Mouse (Mus musculus) intestine, postnatal 0 days (tissue): ENCODE measurements around the gene Snrpa1. TPM values are rescaled to one million over a fixed set of nuclear protein-coding genes. Genes with fewer than 3 reads are reported as not detected.

Experiments
- ATAC-seq: fragments of 200-750 bp; cut with Nextera tagmentation; 2 replicates; pipeline ENCODE4 v1.8.0; 2017; ENCODE audit warnings: mild to moderate bottlenecking, moderate TSS enrichment, moderate library complexity
- H3K27ac ChIP-seq: fragments of 300-500 bp; sonication (generic); 2 replicates; pipeline ENCODE4 v1.5.1; 2014; ENCODE audit warnings: mild to moderate bottlenecking, low read depth, low read length, moderate library complexity
- H3K27me3 ChIP-seq: fragments of 300-500 bp; sonication (generic); replicated peaks from 2 replicates; pipeline ENCODE4 v1.6.1; 2014; ENCODE audit warnings: low read length, mixed read lengths; ENCODE audit not compliant: control insufficient read depth, insufficient read depth
- H3K36me3 ChIP-seq: fragments of 300-500 bp; sonication (generic); 2 replicates; pipeline ENCODE4 v1.6.1; 2014; ENCODE audit warnings: mild to moderate bottlenecking, moderate library complexity; ENCODE audit not compliant: control insufficient read depth, insufficient read depth
- H3K4me1 ChIP-seq: fragments of 300-500 bp; sonication (generic); replicated peaks from 2 replicates; pipeline ENCODE4 v1.6.1; 2014; ENCODE audit warnings: antibody characterized with exemption, low read length, mixed read lengths; ENCODE audit not compliant: control insufficient read depth, insufficient read depth
- H3K4me2 ChIP-seq: fragments of 300-500 bp; sonication (generic); replicated peaks from 2 replicates; pipeline ENCODE4 v1.6.1; 2014; ENCODE audit warnings: low read depth, mild to moderate bottlenecking, moderate library complexity
- H3K4me3 ChIP-seq: fragments of 300-500 bp; sonication (generic); 2 replicates; pipeline ENCODE4 v1.5.1; 2014; ENCODE audit warnings: low read depth, low read length
- H3K9ac ChIP-seq: fragments of 300-500 bp; sonication (generic); 2 replicates; pipeline ENCODE4 v1.6.1; 2014; ENCODE audit warnings: mild to moderate bottlenecking, low read depth, low read length
- H3K9me3 ChIP-seq: fragments of 300-500 bp; sonication (generic); 2 replicates; pipeline ENCODE4 v1.6.1; 2016; ENCODE audit warnings: mixed run types; ENCODE audit not compliant: control insufficient read depth
- CTCF ChIP-seq: sonication (generic); IDR thresholded peaks from 2 replicates; pipeline ENCODE4 v1.5.1; 2016; ENCODE audit warnings: low read depth, mild to moderate bottlenecking, control low read depth, antibody characterized with exemption, moderate library complexity
- WGBS: fragments of 180-500 bp; shearing (Covaris S2); extraction: QIAGEN DNeasy Blood & Tissue Kit; methylation state at CpG from one replicate; pipeline ENCODE4 v1.1.7; 2014; 5-methylcytosine and 5-hydroxymethylcytosine counted together
- polyA plus RNA-seq: library from polyadenylated mRNA; unstranded; fragments of >200 nt; fragmentation: Nextera tagmentation; extraction: Ambion mirVana; gene quantifications from 2 replicates; pipeline ENCODE4 v1.2.1, GENCODE M21; 2015

Snrpa1 gene
- polyA plus RNA-seq, 1 experiment from 2014 or later, result 66.1 TPM

GRCm38 (mm10) chr7:66109855-66110635 is 51.2 kb downstream of the Snrpa1 start:
- WGBS, result under 1% methylated on average over 63 of the region's 77 CpGs
- H3K27ac ChIP-seq, result peak overlapping the region; percentile 15; the same call in 1 of the 2 replicates
- peak; percentile 53 for ATAC-seq
- no peak for TF ChIP-seq CTCF
- peak overlapping the region; percentile 70 for H3K4me3 ChIP-seq
- H3K9me3 ChIP-seq, result no peaks in the 10 kb centered on the region
- H3K4me1 ChIP-seq, result 0 out of 2 replicates have a peak, but pooled peaks cover 6% of the 10 kb centered on the region
- peak overlapping the region; percentile 96 for H3K4me2 ChIP-seq
- H3K36me3 ChIP-seq, result no peaks in the 10 kb centered on the region
- peak overlapping the region; percentile 78 for H3K9ac ChIP-seq
- no peaks in the 10 kb centered on the region for H3K27me3 ChIP-seq

GRCm38 (mm10) chr7:66110636-66111112 is 51.9 kb downstream of the Snrpa1 start:
- Histone ChIP-seq H3K27ac (no peak overlapping the region), H3K4me3 (peak overlapping the region; percentile 70), H3K27me3 (no peaks in the 10 kb centered on the region), H3K4me2 (peak overlapping the region; percentile 96), H3K4me1 (0 out of 2 replicates have a peak, but pooled peaks cover 6% of the 10 kb centered on the region), H3K36me3 (no peaks in the 10 kb centered on the region), H3K9me3 (no peaks in the 10 kb centered on the region), H3K9ac (0 out of 2 replicates have a peak overlapping the region, but pooled peaks have one; percentile 78)
- TF ChIP-seq CTCF, result no peak
- no peak for ATAC-seq
- WGBS, result 14% methylated on average over 10 of the region's 10 CpGs

- H3K4me1 ChIP-seq, result 0 out of 2 replicates have a peak, but pooled peaks cover 6% of the 10 kb centered on the region
- H3K4me3 ChIP-seq, result peak overlapping the region; percentile 70; the same call in 1 of the 2 replicates
- ATAC-seq, result no peak
- no peaks in the 10 kb centered on the region for H3K9me3 ChIP-seq
- TF ChIP-seq CTCF, result no peak
- H3K36me3 ChIP-seq, result no peaks in the 10 kb centered on the region
- H3K4me2 ChIP-seq, result peak overlapping the region; percentile 96
- no peak overlapping the region for H3K9ac ChIP-seq
- no peaks in the 10 kb centered on the region for H3K27me3 ChIP-seq
- WGBS, result 75% methylated on average over 10 of the region's 10 CpGs
- H3K27ac ChIP-seq, result no peak overlapping the region
These were observed 52.4 kb downstream of the Snrpa1 start for GRCm38 (mm10) chr7:66111211-66111610.

- TF ChIP-seq CTCF, result no peak
- no peak for ATAC-seq
- Histone ChIP-seq H3K27ac (no peak overlapping the region), H3K9me3 (no peaks in the 10 kb centered on the region), H3K36me3 (no peaks in the 10 kb centered on the region), H3K9ac (no peak overlapping the region), H3K4me3 (no peak overlapping the region), H3K4me1 (0 out of 2 replicates have a peak, but pooled peaks cover 5% of the 10 kb centered on the region), H3K27me3 (no peaks in the 10 kb centered on the region), H3K4me2 (no peak overlapping the region)
- WGBS, result 79% methylated on average over 3 of the region's 3 CpGs
These were observed 54.8 kb downstream of the Snrpa1 start for GRCm38 (mm10) chr7:66113561-66113960.

- no peak overlapping the region for H3K27ac ChIP-seq
- no peak for TF ChIP-seq CTCF
- no peaks in the 10 kb centered on the region for H3K27me3 ChIP-seq
- H3K36me3 ChIP-seq, result no peaks in the 10 kb centered on the region
- H3K4me3 ChIP-seq, result no peak overlapping the region
- H3K4me2 ChIP-seq, result no peak overlapping the region
- no peak overlapping the region for H3K9ac ChIP-seq
- no peaks in the 10 kb centered on the region for H3K4me1 ChIP-seq
- H3K9me3 ChIP-seq, result no peaks in the 10 kb centered on the region
- WGBS, result 83% methylated on average over 11 of the region's 11 CpGs
- no peak for ATAC-seq
These were observed 57.1 kb downstream of the Snrpa1 start for GRCm38 (mm10) chr7:66115821-66116343.

- WGBS, result 44% methylated on average over 8 of the region's 8 CpGs
- no peaks in the 10 kb centered on the region for H3K36me3 ChIP-seq
- no peak overlapping the region; the same call in 1 of the 2 replicates for H3K9ac ChIP-seq
These were observed 58.2 kb downstream of the Snrpa1 start for GRCm38 (mm10) chr7:66116906-66117482.

More at GRCm38 (mm10) chr7:66116906-66117482, 58.2 kb downstream of the Snrpa1 start:
- Histone ChIP-seq H3K9me3 (no peaks in the 10 kb centered on the region), H3K27me3 (no peaks in the 10 kb centered on the region), H3K4me2 (no peak overlapping the region), H3K4me3 (no peak overlapping the region), H3K4me1 (no peaks in the 10 kb centered on the region), H3K27ac (no peak overlapping the region)
- TF ChIP-seq CTCF, result no peak
- no peak for ATAC-seq
